Mouse (Mus musculus): ENCODE results near the gene Uvrag. TPM values are rescaled to one million over a fixed set of nuclear protein-coding genes. Genes with fewer than 3 reads are reported as not detected.

Uvrag gene
- total and polyA plus RNA-seq, 3 experiments, result 15.0 to 19.5 TPM; not detected in 1

DNA sequence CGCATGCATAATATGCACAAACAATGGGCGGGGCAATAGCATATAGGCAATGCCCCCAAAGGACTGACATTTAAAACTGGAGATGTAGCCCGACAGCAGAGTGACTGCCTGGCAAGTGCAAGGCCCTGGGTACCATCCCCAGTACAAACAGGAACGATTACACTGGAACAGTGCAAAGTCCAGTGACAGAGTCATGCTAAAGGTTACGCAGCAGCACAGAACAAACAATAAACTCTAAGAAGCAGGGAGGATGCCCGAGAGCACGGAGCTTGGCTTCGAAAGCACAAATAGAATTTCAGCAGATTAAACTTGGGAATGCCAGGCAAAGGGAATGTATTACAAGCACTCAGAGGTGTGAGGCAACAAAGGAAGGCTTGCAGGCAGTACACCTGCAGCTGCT is 40.4 kb downstream of the Uvrag start:
- H3K27ac ChIP-seq (ENCODE audit: control insufficient read depth, low read depth, low read length), result no peak overlapping the region
- no peaks in the 10 kb centered on the region for H3K27me3 ChIP-seq (ENCODE audit: control insufficient read depth in 1 of 2, insufficient read depth in 2 of 2, low read length in 2 of 2)
- no peak overlapping the region for H3K4me3 ChIP-seq (ENCODE audit: control insufficient read depth in 1 of 2, insufficient read depth in 1 of 2, low read depth in 2 of 2, low read length in 2 of 2)
- H3K36me3 ChIP-seq (ENCODE audit: control insufficient read depth in 1 of 2, insufficient read depth in 2 of 2, low read length in 2 of 2), result no peaks in the 10 kb centered on the region
- no peak overlapping the region for H3K9ac ChIP-seq (ENCODE audit: control insufficient read depth, low read depth, low read length, poor library complexity, severe bottlenecking)
- TF ChIP-seq MAZ (IDR thresholded peaks at IDR 0.05; ENCODE audit: low read depth, low read length), result no peak
- TF ChIP-seq ZC3H11A (IDR thresholded peaks at IDR 0.05; ENCODE audit: low read depth, low read length), result no peak
- no peak for TF ChIP-seq TAL1 (IDR thresholded peaks at IDR 0.05; ENCODE audit: low read length)
- TF ChIP-seq E2F4 (IDR thresholded peaks at IDR 0.05; ENCODE audit: borderline replicate concordance, low read depth, low read length), result no peak
- TF ChIP-seq RAD21 (IDR thresholded peaks at IDR 0.05; ENCODE audit: low read depth, low read length), result no peak
- TF ChIP-seq SMC3 (IDR thresholded peaks at IDR 0.05; ENCODE audit: low read depth, low read length), result no peak
- TF ChIP-seq ZNF384 (IDR thresholded peaks at IDR 0.05; ENCODE audit: low read depth, low read length), result no peak
- no peak for TF ChIP-seq MEF2A (IDR thresholded peaks at IDR 0.05; ENCODE audit: extremely low read depth, insufficient replicate concordance, low read depth, low read length, poor library complexity, severe bottlenecking)
- no peak for TF ChIP-seq ZKSCAN1 (IDR thresholded peaks at IDR 0.05; ENCODE audit: low read depth, low read length)
- no peak for DNase-seq (ENCODE audit: low read depth, low spot score)
- H3K9me3 ChIP-seq (replicated peaks; ENCODE audit: insufficient read depth, low read length), result no peaks in the 10 kb centered on the region
- H3K79me2 ChIP-seq (ENCODE audit: control insufficient read depth, insufficient read depth, low read length, poor library complexity), result no peaks in the 10 kb centered on the region
- H3K4me1 ChIP-seq (ENCODE audit: control insufficient read depth in 1 of 2, insufficient read depth in 2 of 2, low read length in 2 of 2), result no peaks in the 10 kb centered on the region

DNA sequence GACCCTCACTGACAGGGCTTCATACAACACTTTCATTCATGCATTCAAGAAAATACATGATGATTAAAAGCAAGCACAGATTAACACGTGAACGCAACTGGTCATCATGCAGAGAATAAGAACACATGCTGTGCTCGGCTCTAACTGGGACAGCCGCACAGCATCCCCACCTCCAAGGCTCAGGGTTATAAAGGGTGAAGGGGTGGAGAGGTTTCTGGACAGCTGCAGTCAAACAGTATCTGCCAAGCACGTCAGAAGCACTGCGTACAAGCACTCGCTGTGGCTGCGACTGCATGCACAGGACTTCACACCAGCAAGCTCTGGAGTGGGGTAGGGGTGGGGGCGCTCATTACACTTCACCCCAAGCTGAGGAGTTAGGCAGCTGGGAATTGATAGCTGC is 40.9 kb downstream of the Uvrag start:
- H3K79me2 ChIP-seq (ENCODE audit: control insufficient read depth, insufficient read depth, low read length, poor library complexity), result no peaks in the 10 kb centered on the region
- no peak for DNase-seq (ENCODE audit: low read depth, low spot score)
- no peak overlapping the region for H3K9ac ChIP-seq (ENCODE audit: control insufficient read depth, low read depth, low read length, poor library complexity, severe bottlenecking)
- TF ChIP-seq SMC3 (IDR thresholded peaks at IDR 0.05; ENCODE audit: low read depth, low read length), result no peak
- TF ChIP-seq JUND (IDR thresholded peaks at IDR 0.05; ENCODE audit: low read depth, low read length), result no peak
- TF ChIP-seq MEF2A (IDR thresholded peaks at IDR 0.05; ENCODE audit: extremely low read depth, insufficient replicate concordance, low read depth, low read length, poor library complexity, severe bottlenecking), result no peak
- TF ChIP-seq MAX (IDR thresholded peaks at IDR 0.05; ENCODE audit: low read length), result no peak
- no peak for TF ChIP-seq MXI1 (IDR thresholded peaks at IDR 0.05; ENCODE audit: low read depth, low read length)
- TF ChIP-seq E2F4 (IDR thresholded peaks at IDR 0.05; ENCODE audit: borderline replicate concordance, low read depth, low read length), result no peak
- TF ChIP-seq MAFK (IDR thresholded peaks at IDR 0.05; ENCODE audit: borderline replicate concordance, low read depth, low read length), result no peak
- TF ChIP-seq ELF1 (IDR thresholded peaks at IDR 0.05; ENCODE audit: low read depth, low read length), result no peak
- no peak for TF ChIP-seq NELFE (IDR thresholded peaks at IDR 0.05; ENCODE audit: low read depth, low read length)
- no peak for TF ChIP-seq UBTF (IDR thresholded peaks at IDR 0.05; ENCODE audit: borderline replicate concordance, insufficient read depth, low read depth, low read length)
- TF ChIP-seq USF1 (IDR thresholded peaks at IDR 0.05; ENCODE audit: low read depth, low read length), result no peak
- no peak for TF ChIP-seq CTCF (IDR thresholded peaks at IDR 0.05 in 2 of 3, conservative IDR thresholded peaks at IDR 0.05 in 1 of 3; ENCODE audit: control insufficient read depth in 1 of 3, insufficient read depth in 1 of 3, low read depth in 2 of 3, low read length in 3 of 3, poor library complexity in 1 of 3, severe bottlenecking in 1 of 3)
- no peak for TF ChIP-seq KAT2A (conservative IDR thresholded peaks at IDR 0.05; ENCODE audit: low read depth, low read length)
- no peak for TF ChIP-seq TBP (IDR thresholded peaks at IDR 0.05; ENCODE audit: low read depth, low read length)
- TF ChIP-seq ETS1 (IDR thresholded peaks at IDR 0.05; ENCODE audit: low read depth, low read length), result no peak
- no peak for TF ChIP-seq MAZ (IDR thresholded peaks at IDR 0.05; ENCODE audit: low read depth, low read length)
- no peak for TF ChIP-seq USF2 (IDR thresholded peaks at IDR 0.05; ENCODE audit: borderline replicate concordance in 1 of 2, insufficient read depth in 1 of 2, low read depth in 1 of 2, low read length in 2 of 2)
- H3K27ac ChIP-seq (ENCODE audit: control insufficient read depth, low read depth, low read length), result no peak overlapping the region
- no peaks in the 10 kb centered on the region for H3K9me3 ChIP-seq (replicated peaks; ENCODE audit: insufficient read depth, low read length)
- H3K4me3 ChIP-seq (ENCODE audit: control insufficient read depth in 1 of 2, insufficient read depth in 1 of 2, low read depth in 2 of 2, low read length in 2 of 2), result no peak overlapping the region
- no peaks in the 10 kb centered on the region for H3K27me3 ChIP-seq (ENCODE audit: control insufficient read depth in 1 of 2, insufficient read depth in 2 of 2, low read length in 2 of 2)
- no peaks in the 10 kb centered on the region for H3K36me3 ChIP-seq (ENCODE audit: control insufficient read depth in 1 of 2, insufficient read depth in 2 of 2, low read length in 2 of 2)
- no peaks in the 10 kb centered on the region for H3K4me1 ChIP-seq (ENCODE audit: control insufficient read depth in 1 of 2, insufficient read depth in 2 of 2, low read length in 2 of 2)
